Mouse (Mus musculus) forebrain, embryonic 13.5 days (tissue): ENCODE results near the gene Tlx2. TPM values are rescaled to one million over a fixed set of nuclear protein-coding genes. Genes with fewer than 3 reads are reported as not detected.

ENCODE experiments used
- microRNA counts: library from miRNA; unstranded; fragments of <30 nt; microRNA quantifications from one replicate; lab custom pipeline; 2016
- microRNA-seq: library from miRNA; unstranded; fragments of <30 nt; microRNA quantifications from one replicate; pipeline ENCODE4, GENCODE M21; 2016
- polyA plus RNA-seq: library from polyadenylated mRNA; unstranded; fragments of >200 nt; fragmentation: Nextera tagmentation; extraction: Ambion mirVana; gene quantifications from 2 replicates; pipeline ENCODE4 v1.2.1, GENCODE M21; 2015

Tlx2 gene
- polyA plus RNA-seq, 1 experiment from 2014 or later = not detected

MicroRNAs within 50 kb of the gene (microRNA counts, 519-probe panel; counts per million panel counts)
- 177 counts per million, percentile 53 among the panel's probes with 10 or more counts for microRNA mmu-miR-3470a+mmu-miR-3470b (lab: Ali Mortazavi, UCI)

Small RNAs within 50 kb of the gene (microRNA-seq; reads per million reads assigned to microRNA genes)
- gene Mir3470a = not detected
- gene Mir7040 = not detected

Other genes with a start within 250 kb of the Tlx2 start
- gene Sema4f, start 130.5 kb downstream of the Tlx2 start, polyA plus RNA-seq = 5.9 and 7.3 TPM in 2 replicates
- gene M1ap, start 123.4 kb downstream of the Tlx2 start, polyA plus RNA-seq = not detected in 2 replicates
- 2.8 and 3.8 TPM in 2 replicates for gene Dok1, start 36.8 kb downstream of the Tlx2 start, polyA plus RNA-seq
- 5.4 and 6.2 TPM in 2 replicates for gene Loxl3, start 36.1 kb downstream of the Tlx2 start, polyA plus RNA-seq
- gene Aup1, start 15.8 kb downstream of the Tlx2 start, polyA plus RNA-seq = 144 and 154 TPM in 2 replicates
- 60.6 and 65.8 TPM in 2 replicates for gene Htra2, start 15.0 kb downstream of the Tlx2 start, polyA plus RNA-seq
- gene Dqx1, start 12.4 kb downstream of the Tlx2 start, polyA plus RNA-seq = 0.53 and 0.59 TPM in 2 replicates
- 46.5 and 47.3 TPM in 2 replicates for gene Pcgf1, start 7.6 kb upstream of the Tlx2 start, polyA plus RNA-seq
- 0.46 TPM in 1 of 2 replicates, not detected in the other for gene Lbx2, start 16.1 kb upstream of the Tlx2 start, polyA plus RNA-seq
- 3.5 and 4.0 TPM in 2 replicates for gene Ccdc142, start 31.3 kb upstream of the Tlx2 start, polyA plus RNA-seq
- 2.3 and 2.6 TPM in 2 replicates for gene Gm42688, start 31.3 kb upstream of the Tlx2 start, polyA plus RNA-seq
- gene Mrpl53, start 38.7 kb upstream of the Tlx2 start, polyA plus RNA-seq = 141 and 151 TPM in 2 replicates
- gene Mogs, start 45.2 kb upstream of the Tlx2 start, polyA plus RNA-seq = 13.5 and 19.2 TPM in 2 replicates
- 239 and 249 TPM in 2 replicates for gene Wbp1, start 51.3 kb upstream of the Tlx2 start, polyA plus RNA-seq
- 13.2 and 13.3 TPM in 2 replicates for gene Ino80b, start 55.1 kb upstream of the Tlx2 start, polyA plus RNA-seq
- gene Rtkn, start 65.2 kb upstream of the Tlx2 start, polyA plus RNA-seq = 10.4 and 10.5 TPM in 2 replicates
- 17.5 and 18.4 TPM in 2 replicates for gene Wdr54, start 86.1 kb upstream of the Tlx2 start, polyA plus RNA-seq
- gene 1700003E16Rik, start 86.1 kb upstream of the Tlx2 start, polyA plus RNA-seq = 2.7 and 3.6 TPM in 2 replicates
- 108 and 113 TPM in 2 replicates for gene Dctn1, start 95.6 kb upstream of the Tlx2 start, polyA plus RNA-seq
- gene Slc4a5, start 149.5 kb upstream of the Tlx2 start, polyA plus RNA-seq = 0.34 and 0.62 TPM in 2 replicates